Mouse (Mus musculus): Measurements from ENCODE around the gene Cntd1. TPM values are rescaled to one million over a fixed set of nuclear protein-coding genes. Genes with fewer than 3 reads are reported as not detected.

Cntd1 gene
- polyA plus RNA-seq, 1 experiment from 2014 or later: 0.89 TPM

DNA sequence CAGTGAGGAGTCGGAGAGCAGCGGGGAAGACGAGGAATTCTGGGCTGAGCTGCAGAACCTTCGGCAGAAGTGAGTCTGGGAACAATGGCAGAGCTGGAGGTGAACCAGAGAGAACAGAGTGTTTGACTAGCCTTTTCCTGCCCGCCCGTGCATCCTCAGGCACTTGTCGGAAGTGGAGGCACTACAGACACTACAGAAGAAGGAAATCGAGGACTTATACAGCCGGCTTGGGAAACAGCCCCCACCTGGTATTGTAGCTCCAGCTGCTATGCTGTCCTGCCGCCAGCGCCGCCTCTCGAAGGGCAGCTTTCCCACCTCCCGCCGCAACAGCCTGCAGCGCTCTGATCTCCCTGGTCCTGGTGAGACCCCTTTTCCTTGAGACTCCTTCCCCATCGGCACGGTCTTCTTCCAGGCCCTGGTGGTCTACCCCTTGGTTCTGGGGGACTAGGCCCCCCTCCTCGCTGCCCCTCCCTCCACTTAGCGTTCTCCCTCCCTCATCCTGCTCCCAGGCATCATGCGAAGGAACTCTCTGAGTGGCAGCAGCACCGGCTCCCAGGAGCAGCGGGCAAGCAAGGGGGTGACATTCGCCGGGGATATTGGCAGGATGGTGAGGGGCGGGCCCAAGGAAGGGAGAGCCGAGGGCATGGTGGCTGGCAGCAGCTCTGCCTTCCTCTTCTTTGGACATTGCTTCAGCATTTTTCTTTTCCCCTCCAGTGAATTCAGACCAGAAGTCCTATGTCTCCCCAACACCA lies 2.3 kb upstream of the Cntd1 start:
- Histone ChIP-seq H3K4me3 (0 out of 2 replicates have a peak overlapping the region, but pooled peaks have one; percentile 75), H3K9ac (peak overlapping the region; percentile 13; the same call in 1 of the 2 replicates), H3K27me3 (peaks cover 9% of the 10 kb centered on the region; the same call in 1 of the 2 replicates), H3K4me1 (replicated peaks) (peaks cover 27% of the 10 kb centered on the region), H3K27ac (replicated peaks) (no peak overlapping the region), H3K4me2 (peak overlapping the region; percentile 88), H3K9me3 (no peaks in the 10 kb centered on the region), H3K36me3 (peaks cover 10% of the 10 kb centered on the region; the same call in 1 of the 2 replicates)
- WGBS: 27% methylated on average over 27 of the region's 27 CpGs
- no peak for ATAC-seq (ENCODE audit: low read depth)

DNA sequence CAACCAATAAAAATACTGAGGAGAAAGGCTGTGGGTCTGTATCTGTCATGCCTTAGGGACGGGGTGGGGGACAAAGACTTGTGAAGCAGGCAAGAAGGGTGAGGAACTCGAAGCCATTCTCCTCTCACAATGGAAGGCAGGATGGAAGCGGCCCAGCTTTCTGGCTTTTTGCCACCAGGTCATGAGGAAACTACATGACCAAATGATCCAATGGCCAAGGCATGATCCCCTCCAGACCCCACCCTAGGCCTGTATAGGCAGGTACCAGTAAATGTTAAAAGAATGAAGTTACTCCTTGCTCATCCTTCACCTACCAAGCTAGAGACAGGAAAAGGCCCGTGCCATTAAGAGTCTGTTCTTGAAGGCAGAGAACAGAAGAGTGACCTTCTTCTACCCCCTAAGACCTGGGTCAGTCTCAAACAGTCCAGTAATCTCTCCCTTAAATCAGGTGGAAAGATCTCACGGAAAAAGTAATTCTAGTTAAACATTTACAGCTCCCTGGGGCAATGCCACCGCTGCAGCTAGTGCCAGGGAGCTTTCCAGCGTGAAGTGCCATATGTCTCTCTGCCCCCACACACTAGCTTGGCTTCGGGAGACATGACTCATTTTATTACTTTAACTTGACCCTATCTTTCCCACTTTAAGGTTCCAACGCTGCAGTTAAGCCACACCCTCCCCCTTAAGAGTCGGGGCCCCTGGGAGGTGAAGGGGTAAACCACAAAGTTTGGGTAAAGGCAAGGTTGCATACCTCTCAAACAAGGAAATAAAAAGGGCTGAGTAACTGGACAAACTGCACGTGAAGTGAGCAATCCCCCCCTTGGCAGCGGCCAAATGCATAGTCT lies 1.2 kb upstream of the Cntd1 start:
- Histone ChIP-seq H3K4me3 (peak overlapping the region; percentile 75), H3K27me3 (peaks cover 9% of the 10 kb centered on the region; the same call in 1 of the 2 replicates), H3K9ac (peak overlapping the region; percentile 88), H3K9me3 (no peaks in the 10 kb centered on the region), H3K4me2 (peak overlapping the region; percentile 88), H3K36me3 (peaks cover 10% of the 10 kb centered on the region; the same call in 1 of the 2 replicates), H3K27ac (replicated peaks) (no peak overlapping the region), H3K4me1 (replicated peaks) (peaks cover 27% of the 10 kb centered on the region)
- WGBS: 56% methylated on average over 12 of the region's 12 CpGs
- no peak for ATAC-seq (ENCODE audit: low read depth)

DNA sequence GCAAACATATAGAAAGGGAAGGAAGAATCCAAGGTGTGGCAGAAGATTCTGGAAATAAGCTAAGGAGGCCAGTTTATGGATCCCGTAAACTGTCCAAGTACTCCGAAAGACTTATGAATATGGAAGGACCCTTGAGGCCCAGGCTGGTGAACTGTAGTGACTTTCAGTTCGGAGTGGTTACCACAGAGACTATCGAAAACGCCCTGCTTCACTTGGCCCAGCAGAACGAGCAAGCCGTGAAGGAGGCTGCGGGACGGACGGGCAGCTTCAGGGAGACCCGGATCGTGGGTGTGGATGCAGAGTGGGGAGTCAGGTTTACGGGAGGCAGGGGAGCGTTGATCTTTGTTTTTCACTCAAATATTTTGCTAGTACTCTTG lies 369 bp downstream of the Cntd1 start:
- 65% methylated on average over 14 of the region's 14 CpGs for WGBS
- H3K4me3 ChIP-seq: peak overlapping the region; percentile 75
- peak; percentile 37; the same call in 1 of the 2 replicates for ATAC-seq (ENCODE audit: low read depth)
- peaks cover 10% of the 10 kb centered on the region; the same call in 1 of the 2 replicates for H3K36me3 ChIP-seq
- 0 out of 2 replicates have a peak overlapping the region, but pooled peaks have one; percentile 88 for H3K9ac ChIP-seq
- no peak overlapping the region for H3K27ac ChIP-seq (replicated peaks)
- H3K4me2 ChIP-seq: peak overlapping the region; percentile 88
- H3K4me1 ChIP-seq (replicated peaks): peaks cover 27% of the 10 kb centered on the region
- H3K9me3 ChIP-seq: no peaks in the 10 kb centered on the region
- peaks cover 9% of the 10 kb centered on the region; the same call in 1 of the 2 replicates for H3K27me3 ChIP-seq

DNA sequence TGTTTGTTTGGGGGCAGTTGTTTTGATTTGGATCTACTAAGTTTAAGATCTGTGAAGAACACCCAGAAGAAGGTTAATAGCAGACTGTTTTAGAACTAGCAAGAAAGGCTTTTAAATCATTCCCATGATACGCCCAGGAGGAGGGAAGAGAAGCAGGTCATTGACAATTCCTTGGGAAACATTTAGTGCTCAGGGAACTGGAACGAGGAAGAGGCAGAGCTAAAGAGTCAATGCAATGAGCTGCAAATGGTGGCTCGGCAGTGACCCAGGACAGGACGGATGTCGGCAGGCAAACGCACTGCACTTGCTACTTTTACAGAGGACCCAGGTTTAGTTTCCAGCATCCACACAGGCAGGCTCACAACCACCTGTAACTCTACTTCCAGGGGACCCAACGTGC lies 2.0 kb downstream of the Cntd1 start:
- 40% methylated on average over 7 of the region's 7 CpGs for WGBS
- H3K9ac ChIP-seq: no peak overlapping the region
- no peak overlapping the region for H3K4me2 ChIP-seq
- H3K4me1 ChIP-seq (replicated peaks): peaks cover 27% of the 10 kb centered on the region
- H3K4me3 ChIP-seq: no peak overlapping the region
- ATAC-seq (ENCODE audit: low read depth): no peak
- H3K27ac ChIP-seq (replicated peaks): no peak overlapping the region
- peaks cover 9% of the 10 kb centered on the region; the same call in 1 of the 2 replicates for H3K27me3 ChIP-seq
- H3K9me3 ChIP-seq: no peaks in the 10 kb centered on the region
- peaks cover 10% of the 10 kb centered on the region; the same call in 1 of the 2 replicates for H3K36me3 ChIP-seq

DNA sequence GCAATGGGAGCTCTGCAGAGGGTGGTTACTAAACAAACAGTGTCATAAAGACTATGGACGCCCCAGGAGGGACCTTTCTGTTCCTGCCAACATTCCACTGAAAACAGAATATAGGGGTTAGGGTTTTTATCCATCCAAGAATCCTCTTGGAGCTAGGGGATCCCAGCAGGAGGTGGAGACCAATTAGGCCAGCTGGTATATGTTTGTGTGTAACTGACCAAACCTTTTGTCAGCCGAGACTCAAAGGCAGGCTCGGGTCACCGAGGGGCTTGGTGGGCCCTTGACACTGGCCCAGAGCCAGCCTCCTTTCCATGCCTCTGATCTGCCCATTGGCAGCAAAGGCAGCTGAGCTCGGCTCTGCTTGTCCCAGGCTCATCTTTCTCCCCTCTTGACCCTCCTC lies 4.1 kb downstream of the Cntd1 start:
- no peak overlapping the region for H3K27ac ChIP-seq (replicated peaks)
- no peak overlapping the region for H3K9ac ChIP-seq
- no peaks in the 10 kb centered on the region for H3K9me3 ChIP-seq
- no peak overlapping the region for H3K4me3 ChIP-seq
- peaks cover 17% of the 10 kb centered on the region for H3K36me3 ChIP-seq
- H3K4me1 ChIP-seq (replicated peaks): peaks cover 9% of the 10 kb centered on the region
- ATAC-seq (ENCODE audit: low read depth): no peak
- peaks cover 9% of the 10 kb centered on the region; the same call in 1 of the 2 replicates for H3K27me3 ChIP-seq
- WGBS: 20% methylated on average over 5 of the region's 5 CpGs
- H3K4me2 ChIP-seq: no peak overlapping the region

DNA sequence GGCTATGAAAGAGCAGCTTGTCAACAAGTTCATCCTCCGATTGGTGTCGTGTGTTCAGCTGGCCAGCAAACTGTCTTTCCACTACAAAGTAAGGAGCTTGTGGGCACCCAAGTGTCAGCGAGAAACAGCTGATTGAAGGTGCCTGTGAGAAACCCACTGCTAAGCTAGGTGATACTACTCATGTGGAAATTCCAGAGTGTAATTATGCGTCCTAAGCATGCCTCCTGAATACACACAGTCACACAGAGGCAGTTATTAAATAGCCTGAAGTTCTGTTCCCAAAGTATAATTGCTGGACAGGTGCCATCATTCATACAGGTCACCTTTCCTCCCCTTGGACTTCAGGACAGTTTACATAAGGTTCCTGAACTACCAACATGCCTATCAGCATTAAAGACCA lies 5.0 kb downstream of the Cntd1 start:
- H3K27me3 ChIP-seq: peaks cover 9% of the 10 kb centered on the region; the same call in 1 of the 2 replicates
- peaks cover 4% of the 10 kb centered on the region for H3K4me1 ChIP-seq (replicated peaks)
- no peak overlapping the region for H3K4me2 ChIP-seq
- H3K9me3 ChIP-seq: no peaks in the 10 kb centered on the region
- peaks cover 26% of the 10 kb centered on the region for H3K36me3 ChIP-seq
- H3K4me3 ChIP-seq: no peak overlapping the region
- no peak for ATAC-seq (ENCODE audit: low read depth)
- 67% methylated on average over 4 of the region's 4 CpGs for WGBS
- H3K27ac ChIP-seq (replicated peaks): no peak overlapping the region
- no peak overlapping the region for H3K9ac ChIP-seq

DNA sequence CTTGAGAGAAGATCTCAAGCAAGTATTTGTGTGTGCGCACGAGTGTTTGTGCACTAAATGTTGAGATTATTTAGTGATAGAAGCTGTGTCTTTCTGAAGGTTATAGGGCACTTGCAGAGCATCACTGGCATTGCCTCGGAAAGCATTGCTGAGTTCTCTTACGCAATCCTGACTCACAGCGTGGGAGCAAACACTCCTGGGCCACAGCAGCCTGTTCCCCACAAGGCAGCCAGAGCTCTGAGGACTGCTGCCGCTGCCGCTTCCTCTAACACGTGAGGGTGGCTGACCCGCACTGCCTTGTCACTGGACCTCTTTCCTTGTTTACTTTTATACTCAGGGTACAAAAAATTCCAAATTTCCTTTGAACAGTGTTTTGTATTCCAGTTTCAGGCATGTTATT lies 8.5 kb downstream of the Cntd1 start:
- no peaks in the 10 kb centered on the region for H3K9me3 ChIP-seq
- 89% methylated on average over 9 of the region's 9 CpGs for WGBS
- no peaks in the 10 kb centered on the region for H3K27me3 ChIP-seq
- no peak overlapping the region for H3K4me3 ChIP-seq
- H3K4me1 ChIP-seq (replicated peaks): no peaks in the 10 kb centered on the region
- no peak overlapping the region for H3K27ac ChIP-seq (replicated peaks)
- no peak overlapping the region for H3K9ac ChIP-seq
- peaks cover 61% of the 10 kb centered on the region for H3K36me3 ChIP-seq
- H3K4me2 ChIP-seq: no peak overlapping the region
- ATAC-seq (ENCODE audit: low read depth): no peak

DNA sequence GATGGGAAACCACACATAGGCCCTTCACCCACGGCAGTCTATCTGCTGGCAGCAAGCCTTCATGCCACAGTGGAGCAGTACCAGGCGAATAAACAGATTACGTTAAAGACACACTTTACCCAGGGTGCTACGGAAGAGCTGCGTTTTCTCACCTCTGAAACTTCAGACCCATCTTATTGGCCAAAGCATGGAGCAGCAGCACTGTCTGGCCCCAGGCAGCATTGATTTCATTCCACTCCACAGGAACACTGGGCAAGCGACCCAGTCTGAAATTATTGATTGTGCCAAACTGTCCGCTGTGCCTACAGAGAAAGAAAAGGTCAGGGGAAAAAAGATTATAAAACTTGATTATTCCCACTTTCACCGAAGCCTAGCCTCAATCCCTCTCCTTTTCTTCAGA lies 12.4 kb downstream of the Cntd1 start:
- no peak for ATAC-seq (ENCODE audit: low read depth)
- 97% methylated on average over 8 of the region's 8 CpGs for WGBS
- Histone ChIP-seq H3K27me3 (no peaks in the 10 kb centered on the region), H3K4me1 (replicated peaks) (no peaks in the 10 kb centered on the region), H3K4me3 (no peak overlapping the region), H3K4me2 (no peak overlapping the region), H3K9me3 (no peaks in the 10 kb centered on the region), H3K27ac (replicated peaks) (no peak overlapping the region), H3K36me3 (peaks cover 95% of the 10 kb centered on the region), H3K9ac (no peak overlapping the region)

DNA sequence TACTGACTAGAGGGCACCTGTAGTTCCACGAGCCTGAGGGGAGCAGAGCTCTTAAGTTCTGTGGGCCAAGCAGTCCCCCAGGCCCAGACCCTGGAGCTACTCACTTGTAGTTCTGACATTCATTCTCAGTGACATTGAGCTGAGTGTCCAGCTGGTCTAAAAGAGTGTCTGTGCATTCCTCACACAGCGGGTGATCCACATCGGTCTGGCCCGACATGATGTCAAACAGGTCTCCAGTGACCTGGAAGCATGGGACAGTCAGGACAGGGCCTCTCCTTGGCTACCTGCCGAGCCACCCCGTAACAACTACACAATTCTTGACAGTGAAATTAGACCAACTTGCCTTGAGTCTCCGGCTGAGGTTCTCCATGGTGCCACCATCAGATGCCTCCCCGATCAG lies 16.4 kb downstream of the Cntd1 start:
- H3K9ac ChIP-seq: no peak overlapping the region
- H3K9me3 ChIP-seq: no peaks in the 10 kb centered on the region
- no peak overlapping the region for H3K4me3 ChIP-seq
- no peaks in the 10 kb centered on the region for H3K27me3 ChIP-seq
- WGBS: 94% methylated on average over 8 of the region's 8 CpGs
- peaks cover 8% of the 10 kb centered on the region for H3K4me1 ChIP-seq (replicated peaks)
- no peak overlapping the region for H3K27ac ChIP-seq (replicated peaks)
- no peak overlapping the region for H3K4me2 ChIP-seq
- H3K36me3 ChIP-seq: peaks cover 86% of the 10 kb centered on the region
- no peak for ATAC-seq (ENCODE audit: low read depth)

DNA sequence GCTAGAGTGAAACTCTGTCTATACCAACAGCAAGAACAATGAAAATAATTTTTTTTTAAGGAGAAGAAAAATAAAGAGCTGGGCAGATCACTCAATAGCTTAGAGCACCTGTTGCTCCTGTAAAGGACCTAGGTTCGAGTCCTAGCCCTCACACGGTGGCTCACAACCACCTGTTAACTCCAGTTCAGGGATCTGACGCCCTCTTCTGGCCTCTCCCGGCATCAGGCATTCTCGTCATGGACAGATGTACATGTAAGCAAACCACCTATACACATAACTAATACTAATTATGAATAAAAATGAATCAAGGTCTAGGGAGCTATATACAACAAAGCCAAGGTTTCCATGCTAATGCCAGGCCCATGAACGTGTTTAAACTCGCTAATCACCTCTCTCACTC lies 22.1 kb downstream of the Cntd1 start:
- ATAC-seq (ENCODE audit: low read depth): no peak
- Histone ChIP-seq H3K9ac (peak overlapping the region; percentile 93), H3K9me3 (no peaks in the 10 kb centered on the region), H3K27me3 (no peaks in the 10 kb centered on the region; the same call in 1 of the 2 replicates), H3K4me1 (replicated peaks) (peaks cover 22% of the 10 kb centered on the region), H3K36me3 (peaks cover 31% of the 10 kb centered on the region), H3K4me2 (peak overlapping the region; percentile 100), H3K4me3 (peak overlapping the region; percentile 93), H3K27ac (replicated peaks) (no peak overlapping the region)
- 70% methylated on average over 7 of the region's 7 CpGs for WGBS

DNA sequence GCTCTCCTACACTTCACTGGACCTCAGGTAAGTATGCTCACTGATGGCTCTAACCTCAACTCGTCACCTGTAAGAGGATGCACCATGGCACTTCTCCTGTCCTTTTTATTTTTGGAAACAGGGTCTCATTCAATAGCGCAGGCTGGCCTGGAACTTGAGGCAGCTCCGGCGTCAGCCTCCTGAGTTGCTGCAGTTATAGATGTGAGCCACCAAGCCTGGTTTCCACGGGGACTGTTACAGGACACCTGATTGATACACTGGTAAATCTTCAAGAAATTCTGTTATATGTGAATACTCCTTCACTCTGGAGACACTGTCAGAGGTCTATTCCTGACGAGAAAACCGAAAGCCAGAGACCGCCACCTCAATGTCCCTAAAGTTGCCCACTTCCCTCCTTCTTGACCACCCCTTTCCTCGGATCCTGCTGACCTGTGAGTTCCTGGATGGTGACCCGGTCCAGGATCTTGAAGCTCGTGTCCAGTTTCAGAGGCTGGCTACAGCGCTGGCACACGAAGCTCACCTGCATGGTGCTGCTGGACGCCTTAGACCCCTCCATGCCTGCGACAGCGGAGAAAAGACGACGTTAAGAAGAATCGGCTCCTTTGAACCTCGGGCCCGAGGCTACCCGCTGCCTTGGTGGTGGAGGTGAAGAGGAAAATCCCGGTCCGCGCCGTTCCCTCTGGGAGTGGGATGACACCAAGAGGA lies 22.6 kb downstream of the Cntd1 start:
- WGBS: 14% methylated on average over 26 of the region's 26 CpGs
- peak overlapping the region; percentile 93 for H3K4me3 ChIP-seq
- peak overlapping the region; percentile 93 for H3K9ac ChIP-seq
- peak overlapping the region; percentile 100 for H3K4me2 ChIP-seq
- peaks cover 22% of the 10 kb centered on the region for H3K4me1 ChIP-seq (replicated peaks)
- peaks cover 26% of the 10 kb centered on the region for H3K36me3 ChIP-seq
- H3K27me3 ChIP-seq: no peaks in the 10 kb centered on the region; the same call in 1 of the 2 replicates
- ATAC-seq (ENCODE audit: low read depth): peak; percentile 38; the same call in 1 of the 2 replicates
- H3K27ac ChIP-seq (replicated peaks): peak overlapping the region; percentile 49
- no peaks in the 10 kb centered on the region for H3K9me3 ChIP-seq

Measured in neural tube, embryonic 13.5 days (tissue).